Mouse (Mus musculus) embryonic facial prominence, embryonic 10.5 days (tissue): Measurements from ENCODE around the gene Plp2. TPM values are rescaled to one million over a fixed set of nuclear protein-coding genes. Genes with fewer than 3 reads are reported as not detected.

Experiments used
- polyA plus RNA-seq: library from polyadenylated mRNA; unstranded; fragments of >200 nt; fragmentation: Nextera tagmentation; extraction: Ambion mirVana; gene quantifications from 2 replicates; pipeline ENCODE4 v1.2.1, GENCODE M21; 2016

Gene Plp2
- polyA plus RNA-seq, 1 experiment from 2014 or later, result 49.7 TPM

Other genes starting within 250 kb of the Plp2 start
- gene Foxp3, start 97.7 kb downstream of the Plp2 start, polyA plus RNA-seq, result 0.05 and 0.15 TPM in 2 replicates
- 1.4 and 2.2 TPM in 2 replicates for gene Ppp1r3f, start 97.1 kb downstream of the Plp2 start, polyA plus RNA-seq
- 36.0 and 36.6 TPM in 2 replicates for gene Ccdc22, start 65.9 kb downstream of the Plp2 start, polyA plus RNA-seq
- 0.05 and 0.06 TPM in 2 replicates for gene Cacna1f, start 64.3 kb downstream of the Plp2 start, polyA plus RNA-seq
- gene Syp, start 32.9 kb downstream of the Plp2 start, polyA plus RNA-seq, result 9.3 and 9.7 TPM in 2 replicates
- gene Prickle3, start 14.1 kb downstream of the Plp2 start, polyA plus RNA-seq, result 4.1 and 4.2 TPM in 2 replicates
- 0.09 TPM in 1 of 2 replicates, not detected in the other for gene Magix, start 9.9 kb upstream of the Plp2 start, polyA plus RNA-seq
- 40.2 and 40.3 TPM in 2 replicates for gene Gpkow, start 25.7 kb upstream of the Plp2 start, polyA plus RNA-seq
- 22.5 and 23.8 TPM in 2 replicates for gene Wdr45, start 42.9 kb upstream of the Plp2 start, polyA plus RNA-seq
- gene Gm45208, start 50.9 kb upstream of the Plp2 start, polyA plus RNA-seq, result 0.36 and 0.61 TPM in 2 replicates
- 73.0 and 73.6 TPM in 2 replicates for gene Praf2, start 57.0 kb upstream of the Plp2 start, polyA plus RNA-seq
- 20.3 and 22.1 TPM in 2 replicates for gene Ccdc120, start 79.5 kb upstream of the Plp2 start, polyA plus RNA-seq
- gene Tfe3, start 91.2 kb upstream of the Plp2 start, polyA plus RNA-seq, result 26.8 and 28.3 TPM in 2 replicates
- 42.5 and 45.3 TPM in 2 replicates for gene Gripap1, start 118.4 kb upstream of the Plp2 start, polyA plus RNA-seq
- 1.4 and 2.2 TPM in 2 replicates for gene Kcnd1, start 150.9 kb upstream of the Plp2 start, polyA plus RNA-seq
- gene Otud5, start 170.0 kb upstream of the Plp2 start, polyA plus RNA-seq, result 42.2 and 43.4 TPM in 2 replicates
- gene Pim2, start 206.9 kb upstream of the Plp2 start, polyA plus RNA-seq, result 7.3 and 7.6 TPM in 2 replicates
- gene Slc35a2, start 212.6 kb upstream of the Plp2 start, polyA plus RNA-seq, result 23.4 and 25.7 TPM in 2 replicates
- gene Pqbp1, start 227.9 kb upstream of the Plp2 start, polyA plus RNA-seq, result 122 and 132 TPM in 2 replicates
- gene Timm17b, start 228.0 kb upstream of the Plp2 start, polyA plus RNA-seq, result 174 and 178 TPM in 2 replicates
- not detected in 2 replicates for gene Gm10491, start 236.4 kb upstream of the Plp2 start, polyA plus RNA-seq
- 0.51 TPM in 1 of 2 replicates, not detected in the other for gene Gm10490, start 238.2 kb upstream of the Plp2 start, polyA plus RNA-seq
- gene Pcsk1n, start 248.4 kb upstream of the Plp2 start, polyA plus RNA-seq, result 3.0 and 4.5 TPM in 2 replicates